Mouse (Mus musculus): ENCODE data around the gene Mtch1.

DNA sequence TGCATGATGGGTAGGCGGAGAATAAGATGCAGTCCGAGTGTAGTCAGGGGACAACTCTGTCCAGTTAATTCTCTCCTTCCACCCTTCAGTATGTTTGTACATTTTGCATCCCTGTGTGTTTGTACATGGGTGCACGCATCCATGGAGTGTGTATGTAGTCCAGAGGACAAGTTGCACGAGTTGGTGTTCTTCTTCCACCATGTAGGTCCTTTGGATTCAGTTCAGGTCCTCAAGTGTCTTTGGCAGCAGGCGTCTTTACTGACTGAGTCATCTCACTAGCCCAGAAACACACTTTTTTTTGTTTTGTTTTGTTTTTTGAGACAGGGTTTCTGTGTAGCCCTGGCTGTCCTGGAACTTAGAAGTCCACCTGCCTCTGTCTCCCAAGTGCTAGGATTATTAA, 4.5 kb downstream of the Mtch1 start:
- TF ChIP-seq CTCF (IDR thresholded peaks at IDR 0.05; ENCODE audit: low read depth, low read length) (no peak), POLR2A (IDR thresholded peaks at IDR 0.05; ENCODE audit: insufficient read depth, low read length) (no peak)
